Mouse (Mus musculus): ENCODE measurements at regions not wholly inside any gene's neighbourhood (a gene's known extent, or its start where the extent isn't known, plus 50 kb on each side); places are given as distances from the start of the nearest gene placed in this dataset.

- Histone ChIP-seq H3K36me3 (ENCODE audit: control insufficient read depth, insufficient read depth, low read length) (no peaks in the 10 kb centered on the region), H3K27me3 (ENCODE audit: control insufficient read depth, insufficient read depth, low read length) (no peaks in the 10 kb centered on the region), H3K4me2 (ENCODE audit: low read depth, low read length) (no peak overlapping the region), H3K9ac (ENCODE audit: low read length) (no peak overlapping the region), H3K4me1 (ENCODE audit: control insufficient read depth, insufficient read depth, low read length) (peaks cover 14% of the 10 kb centered on the region), H3K4me3 (replicated peaks; ENCODE audit: low read length) (no peak overlapping the region), H3K9me3 (replicated peaks; ENCODE audit: control insufficient read depth, low read length) (no peaks in the 10 kb centered on the region), H3K27ac (ENCODE audit: low read length) (no peak overlapping the region; the same call in 1 of the 2 replicates)
- WGBS: 44% methylated on average over 12 of the region's 12 CpGs
- ATAC-seq (ENCODE audit: insufficient read depth, low FRiP score): peak; percentile 67; the same call in 1 of the 2 replicates
Measured at GRCm38 (mm10) chr11:31821479-31822411, 50.3 kb upstream of the Cpeb4 start.

Measured in stomach, embryonic 16.5 days (tissue).